Mouse (Mus musculus): ENCODE data around the gene Tex264.
"Not testable (repeated sequence)": the region's sequence is repeated elsewhere in the genome, so short reads cannot be mapped to it uniquely, and the experiment has no call there.

Gene Tex264

DNA sequence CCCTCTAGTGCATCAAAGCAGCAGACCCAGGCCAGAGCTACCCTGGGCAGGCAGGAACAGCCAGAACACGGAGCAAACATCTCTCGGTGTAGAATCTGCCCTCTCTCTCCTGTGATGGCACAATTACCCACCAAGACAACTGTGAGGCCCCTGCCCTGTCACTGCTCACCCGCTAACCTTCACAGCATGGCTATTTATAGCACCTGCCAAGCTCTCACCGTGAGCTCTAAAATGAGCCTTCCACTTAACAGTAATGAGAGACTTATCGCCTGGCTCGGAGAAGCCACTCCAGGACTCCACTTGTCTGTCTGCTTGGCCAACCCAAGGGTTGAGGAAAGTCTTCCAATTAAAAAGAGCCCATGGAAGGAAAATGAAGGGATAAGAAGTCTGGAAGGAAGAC, 22.5 kb downstream of the Tex264 start:
- DNase-seq: no peak

DNA sequence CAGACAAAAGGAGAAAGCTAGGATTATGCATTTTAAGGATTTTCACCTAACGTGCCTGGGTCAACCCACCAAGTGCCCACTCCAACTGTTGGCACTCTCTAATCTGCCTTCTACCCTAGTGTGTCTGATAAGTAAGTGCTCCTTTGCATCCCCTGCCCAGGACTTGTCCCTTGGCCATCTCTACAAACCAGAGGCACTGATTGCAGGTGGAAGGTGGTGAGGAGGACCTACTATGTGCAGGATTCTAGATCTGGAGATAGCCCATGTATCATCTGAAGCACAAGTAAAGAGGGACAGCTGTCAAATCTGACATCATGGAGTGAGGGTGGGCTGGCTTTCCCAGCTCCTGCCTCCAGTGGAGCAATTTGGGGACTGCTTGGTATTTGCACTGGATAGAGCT, 25.8 kb downstream of the Tex264 start:
- DNase-seq: no peak

DNA sequence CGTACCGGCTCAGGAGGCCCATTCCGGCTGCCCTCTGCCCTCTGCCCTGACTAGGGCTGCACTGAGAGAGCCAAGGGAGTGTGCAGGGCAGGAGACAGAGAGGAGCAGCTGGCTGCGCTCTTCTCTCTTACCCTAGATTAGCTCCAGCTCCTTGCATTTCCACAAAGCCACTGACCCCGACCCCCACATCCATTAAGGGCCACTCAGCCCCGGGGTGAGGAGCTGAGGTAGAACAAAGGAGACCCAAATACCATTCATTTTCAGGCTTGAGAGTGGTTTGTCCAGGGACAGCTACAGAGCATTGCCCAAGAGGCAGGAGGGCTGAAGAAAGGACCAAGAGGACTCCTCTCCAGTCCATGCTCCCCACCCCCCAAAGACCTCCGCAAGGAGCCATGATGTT, 26.3 kb downstream of the Tex264 start:
- DNase-seq: no peak

DNA sequence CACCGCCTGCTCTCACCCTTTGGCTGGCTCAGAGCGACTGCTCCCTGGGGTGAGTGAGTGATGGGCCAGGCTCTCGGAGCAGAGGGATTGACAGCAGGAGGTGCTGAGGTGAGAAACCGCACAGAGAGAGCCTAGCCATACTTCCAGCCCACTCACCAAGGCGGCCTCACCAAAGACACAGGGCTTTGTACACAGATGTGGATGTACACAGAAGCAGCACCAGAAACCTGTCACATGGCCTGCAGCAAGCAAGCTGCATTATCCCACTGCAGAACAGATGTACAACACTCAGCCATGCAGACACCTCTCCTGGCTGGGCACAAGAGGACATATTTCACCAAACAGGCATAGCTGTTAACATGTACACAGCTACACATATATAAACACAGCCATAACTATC, 28.1 kb downstream of the Tex264 start:
- peak; percentile 35 to 45 for DNase-seq

DNA sequence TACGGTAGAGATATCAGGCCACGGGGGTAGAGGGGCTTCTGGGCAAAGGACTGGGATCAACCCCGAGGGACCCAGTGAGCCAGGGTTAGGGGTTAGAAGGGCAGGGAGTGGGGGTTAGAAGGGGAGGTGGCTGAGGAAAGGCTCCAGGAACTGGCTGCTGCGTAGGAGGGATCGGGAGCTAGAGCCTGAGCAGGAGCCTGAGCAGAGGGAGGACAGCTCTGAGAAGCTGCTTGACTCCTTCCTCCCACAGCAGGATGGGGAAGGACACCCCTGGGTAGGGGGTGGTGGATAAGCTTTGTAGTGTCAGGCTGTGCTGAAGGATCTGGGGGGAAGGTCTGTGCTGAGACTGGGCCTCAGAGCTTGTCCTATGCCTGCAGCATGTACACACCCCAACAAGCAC, 28.9 kb downstream of the Tex264 start:
- no peak for DNase-seq

DNA sequence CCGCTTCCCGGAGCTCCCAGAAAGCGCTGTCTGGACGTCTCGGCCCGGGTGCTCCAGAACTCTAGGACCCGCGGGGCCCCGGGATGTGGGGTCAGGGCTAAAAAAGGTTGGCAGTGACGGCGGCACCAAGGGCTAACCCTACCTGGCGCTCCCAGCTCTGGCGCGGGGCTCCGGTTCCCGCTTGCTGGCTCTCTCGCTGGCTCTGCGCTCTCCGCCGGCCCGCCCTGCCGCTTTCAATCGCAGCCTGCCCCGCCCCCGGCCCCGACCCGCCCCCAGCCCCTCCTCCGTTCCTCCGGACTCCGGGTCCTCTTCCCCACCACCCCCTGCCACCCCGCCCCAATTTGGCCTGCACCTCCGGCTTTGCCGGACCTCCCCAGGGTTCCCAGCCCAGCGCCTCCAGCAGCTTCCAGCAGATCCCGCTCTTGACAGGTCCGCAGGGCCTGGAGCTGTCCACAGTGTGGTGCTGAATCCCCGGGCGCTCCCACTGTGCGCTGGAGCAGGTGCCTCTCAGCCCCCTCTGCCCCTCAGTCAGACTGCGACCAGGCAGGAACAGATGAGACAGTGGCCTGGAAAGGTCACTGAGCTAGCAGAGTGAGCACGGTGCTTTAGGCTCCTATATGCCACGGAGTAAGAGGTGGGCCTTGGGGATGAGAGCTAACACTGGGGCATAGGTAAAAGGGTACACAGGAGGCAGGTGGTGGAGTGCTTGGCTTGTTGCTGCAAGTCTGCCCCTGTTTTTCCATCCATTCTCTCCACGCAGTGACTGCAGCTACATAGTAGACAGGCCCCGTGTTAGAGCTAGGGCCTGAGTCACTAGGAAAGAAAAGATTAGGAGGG, 29.6 kb downstream of the Tex264 start, which contains the start of gene Grm2:
TSS of gene Grm2 (minus strand) at position 199 of the 837 bp plus-strand sequence.
- DNase-seq: peak; percentile 56 to 65

DNA sequence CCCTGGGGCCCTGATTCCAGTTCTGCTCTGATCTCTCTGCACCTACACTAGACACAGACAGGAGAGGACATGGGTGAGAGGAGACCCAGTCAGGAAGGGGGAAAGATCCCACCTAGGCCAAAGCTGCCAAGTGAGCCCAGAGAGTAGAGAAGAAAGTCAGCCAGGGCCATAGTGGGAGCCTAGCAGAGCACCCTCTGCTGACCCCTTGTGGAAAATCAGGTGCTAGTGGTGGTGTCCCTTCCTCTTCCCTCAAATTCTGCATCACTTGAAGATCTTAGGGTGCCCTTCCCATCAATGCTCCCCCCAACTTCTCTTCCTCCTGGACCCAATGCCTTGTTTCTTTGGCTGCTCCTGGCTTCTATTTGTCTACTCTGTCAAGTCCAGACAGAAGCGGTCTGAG, 33.0 kb downstream of the Tex264 start:
- peak; percentile 50 to 55 for DNase-seq

DNA sequence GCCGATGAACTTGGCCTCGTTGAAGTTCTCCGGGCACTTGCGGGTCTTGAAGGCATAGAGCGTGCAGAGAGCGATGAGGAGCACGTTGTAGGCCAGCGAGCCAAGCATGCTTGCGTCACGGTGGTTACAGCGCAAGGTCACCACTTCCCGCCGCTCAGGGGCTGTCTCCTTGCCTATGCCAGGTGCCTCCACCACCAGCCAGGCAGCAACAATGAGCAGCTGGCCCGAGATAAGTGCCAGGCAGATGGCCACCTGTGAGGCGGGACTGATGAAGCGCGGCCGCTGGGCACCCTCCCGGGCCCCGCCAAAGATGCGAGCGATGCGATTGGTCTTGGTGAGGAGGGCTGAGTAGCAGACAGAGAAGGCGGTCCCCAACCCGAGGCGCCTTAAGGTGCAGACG, 38.5 kb downstream of the Tex264 start:
- peak; percentile 37 to 45 for DNase-seq

DNA sequence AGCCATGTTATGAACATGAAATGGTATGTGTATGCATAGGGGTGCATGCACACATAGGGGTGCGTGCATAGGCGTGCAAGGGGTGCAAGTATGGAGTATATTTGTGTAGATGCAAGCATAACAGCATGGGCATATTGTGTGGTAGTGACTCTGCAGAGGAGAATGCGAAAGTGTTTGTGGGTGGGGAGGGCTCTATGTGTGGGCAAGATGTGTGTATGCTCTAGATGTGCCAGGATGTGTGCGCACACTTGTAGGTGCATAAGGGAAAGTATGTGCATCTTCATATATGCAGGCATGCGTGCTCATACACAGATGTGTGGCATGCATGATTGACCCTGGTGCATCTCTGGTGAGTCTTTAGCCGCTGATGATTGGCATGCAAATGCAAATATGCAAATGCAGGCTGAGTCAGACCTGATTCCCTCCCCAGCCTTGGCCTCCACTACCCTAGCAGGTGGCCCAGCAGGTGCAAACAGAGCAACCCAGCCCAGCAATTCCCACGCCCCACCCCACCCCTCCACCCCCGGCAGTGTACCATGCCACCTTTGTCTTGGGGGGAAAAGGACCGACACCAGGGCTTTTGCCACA, 39.9 kb downstream of the Tex264 start:
- no peak for DNase-seq

DNA sequence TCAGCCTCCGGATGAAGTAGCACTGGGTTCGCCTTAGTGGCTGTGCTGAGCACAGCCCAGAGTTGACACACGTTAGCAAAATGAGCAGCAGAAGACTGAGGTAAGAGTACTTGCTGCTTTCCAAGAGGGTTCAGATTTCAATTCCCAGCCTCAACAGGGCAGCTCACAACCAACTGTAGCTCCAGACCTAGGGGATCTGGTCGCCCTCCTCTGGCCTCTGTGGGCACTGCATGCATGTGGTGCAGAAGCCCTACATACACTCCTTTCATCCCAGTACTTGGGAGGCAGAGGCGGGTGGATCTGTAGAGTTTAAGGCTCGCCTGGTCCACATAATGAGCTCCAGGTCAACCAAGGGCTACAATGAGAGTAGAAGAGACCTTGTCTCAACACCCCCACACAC, 41.9 kb downstream of the Tex264 start:
- DNase-seq: peak; percentile 33 to 56

DNA sequence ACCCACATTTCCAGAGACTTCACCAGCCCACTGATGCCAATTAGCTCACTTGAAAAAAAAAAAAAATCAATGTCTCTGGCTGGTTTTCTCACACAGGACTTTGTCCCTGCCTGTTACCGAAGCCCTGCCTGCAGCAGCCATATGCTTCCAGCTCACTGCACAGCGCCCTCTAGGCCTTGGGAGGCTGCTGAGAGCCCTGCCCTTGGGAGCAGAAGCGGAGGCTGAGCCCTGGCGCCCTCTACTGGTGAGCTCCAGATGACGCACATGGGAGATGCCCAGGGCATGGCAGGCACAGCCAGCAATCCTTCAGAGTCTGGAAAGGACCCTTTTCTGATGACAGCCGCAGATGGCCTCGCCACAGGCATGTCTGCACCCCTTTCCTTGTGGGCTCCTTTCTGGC, 42.6 kb downstream of the Tex264 start:
- DNase-seq: peak; percentile 91 to 92

DNA sequence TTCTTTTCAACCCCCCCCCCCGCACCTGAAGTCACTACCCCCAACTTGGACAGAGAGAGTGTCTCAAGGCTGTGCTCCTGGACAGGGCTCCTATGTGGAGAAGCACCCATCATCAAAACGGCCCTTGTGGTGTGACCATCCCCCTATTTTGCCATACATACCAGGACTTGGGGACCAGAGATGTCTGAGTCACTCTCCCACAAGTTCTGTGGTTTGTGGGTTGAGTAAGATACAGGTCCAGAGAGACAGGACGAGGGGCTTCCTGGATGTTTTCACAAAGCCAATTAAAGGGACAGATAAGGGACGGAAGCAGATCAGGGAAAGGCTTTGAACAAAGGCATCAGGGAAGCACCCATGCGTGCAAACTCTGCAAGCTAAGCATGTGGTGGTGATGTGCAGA, 44.4 kb downstream of the Tex264 start:
- no peak for DNase-seq

DNA sequence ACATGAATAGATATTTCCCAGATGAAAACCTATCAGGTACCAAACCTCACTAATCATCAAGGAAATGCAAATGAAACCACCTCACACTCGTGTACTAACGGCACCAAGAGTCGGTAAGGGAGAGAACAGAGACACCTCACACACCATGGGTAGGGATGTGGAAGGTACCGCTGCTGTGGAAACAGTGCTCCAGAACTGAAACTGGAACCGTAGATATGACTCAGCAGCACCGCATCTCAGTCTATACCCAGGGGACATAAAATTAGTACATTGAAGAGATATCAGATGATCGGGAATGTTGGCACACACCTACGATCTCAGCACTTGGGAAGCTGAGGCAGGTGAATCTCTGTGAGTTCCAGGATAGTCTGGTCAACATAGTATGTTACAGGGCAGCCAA, 47.6 kb downstream of the Tex264 start:
- no peak for DNase-seq

DNA sequence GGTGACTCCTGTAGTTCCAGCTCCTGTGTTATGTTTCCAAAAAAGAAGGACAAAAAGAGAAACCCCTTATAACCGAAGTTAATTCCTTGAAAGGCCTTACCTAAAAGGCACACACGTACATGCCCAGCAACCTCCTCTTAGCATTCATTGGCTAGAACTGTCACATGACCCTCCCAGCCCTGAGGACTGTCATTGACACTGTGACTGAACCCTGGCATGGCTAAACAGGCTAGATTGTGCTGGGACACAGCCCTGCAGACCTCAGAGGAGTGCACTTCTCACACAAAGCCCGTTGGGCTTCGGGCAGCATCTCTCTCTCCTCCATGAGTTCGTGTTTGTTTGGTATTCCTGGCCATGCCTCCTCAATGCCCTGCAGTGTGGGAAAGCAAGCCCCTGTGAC, 53.5 kb downstream of the Tex264 start:
- DNase-seq: no peak

DNA sequence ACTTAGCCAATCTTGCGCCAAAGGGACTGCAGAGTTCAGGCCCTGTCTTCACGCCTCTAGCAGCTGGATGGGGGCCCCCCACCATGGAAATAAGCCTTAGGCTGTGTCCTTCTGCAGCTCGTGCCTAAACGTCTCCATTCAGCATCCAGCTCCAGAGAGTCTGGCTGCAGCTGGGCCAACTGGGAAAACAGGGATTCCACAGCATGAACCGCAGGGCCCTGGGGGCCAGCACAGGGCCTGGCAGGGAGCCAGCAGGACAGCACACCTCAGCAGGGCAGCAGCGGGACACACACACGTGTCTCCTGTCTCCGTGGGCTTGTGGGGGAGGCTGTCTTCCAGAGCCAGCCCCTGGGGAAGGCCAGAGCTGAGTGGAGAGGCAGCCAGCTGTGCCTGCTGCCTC, 57.9 kb downstream of the Tex264 start:
- not testable (repeated sequence) for DNase-seq

DNA sequence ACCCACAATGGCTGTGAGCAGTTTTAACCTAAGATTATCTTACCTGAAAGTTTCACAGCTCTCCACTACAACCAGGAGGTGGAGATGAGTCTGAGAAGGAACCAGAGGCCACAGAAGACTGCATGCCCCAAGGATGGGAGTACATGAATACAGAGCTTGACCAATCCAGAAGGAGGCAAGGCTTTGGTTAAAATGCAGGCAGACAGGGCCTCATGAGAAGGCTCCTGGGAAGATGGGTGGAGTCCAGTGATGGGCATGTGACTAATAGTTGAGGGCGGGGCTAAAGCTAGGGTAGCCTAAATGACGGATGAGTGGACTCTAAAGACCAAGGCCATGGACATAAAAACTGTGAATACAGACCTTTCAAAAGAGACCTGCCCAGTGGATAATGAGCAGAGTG, 59.4 kb downstream of the Tex264 start, which contains the start of gene Iqcf6:
TSS of gene Iqcf6 (plus strand) at position 301 of the 400 bp plus-strand sequence.
- no peak for DNase-seq

DNA sequence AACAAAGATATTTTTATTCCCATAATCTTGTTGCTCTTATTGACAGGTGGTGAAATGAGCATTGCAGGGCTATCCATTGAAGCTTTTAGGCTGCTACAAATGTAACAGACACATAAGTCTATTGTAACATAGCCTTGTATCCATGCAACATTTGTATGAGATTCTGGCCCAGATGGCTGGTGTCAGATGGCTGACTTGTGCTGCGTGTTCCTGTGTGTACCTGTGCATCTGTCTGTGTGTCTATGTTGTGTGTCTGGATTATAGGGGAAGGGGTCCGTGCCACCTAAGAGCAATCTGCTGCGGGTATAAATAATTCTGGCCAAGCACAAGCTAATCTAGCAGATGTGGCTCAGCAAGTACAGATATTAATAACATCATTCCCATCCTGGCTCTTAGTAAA, 68.2 kb downstream of the Tex264 start:
- no peak for DNase-seq

DNA sequence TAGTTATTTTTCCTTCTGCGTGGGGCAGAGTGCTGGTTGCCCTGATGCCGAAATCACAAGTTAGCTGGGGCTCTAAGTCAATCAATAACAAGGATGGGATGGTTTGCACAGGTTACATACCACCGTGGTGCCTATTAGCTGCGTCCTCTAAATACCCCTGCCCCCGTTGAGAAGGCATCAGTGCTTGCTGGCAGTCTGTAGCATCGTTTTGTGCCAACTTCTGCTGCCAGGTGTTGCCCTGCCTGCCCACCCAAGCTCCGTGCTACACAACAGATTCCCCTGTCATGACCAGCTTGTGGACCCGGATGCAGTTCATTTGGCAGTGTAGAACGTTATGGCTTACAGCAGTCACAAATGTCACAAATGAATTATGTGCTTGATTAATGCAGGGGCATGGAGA, 69.4 kb downstream of the Tex264 start:
- DNase-seq: peak; percentile 58 to 59

DNA sequence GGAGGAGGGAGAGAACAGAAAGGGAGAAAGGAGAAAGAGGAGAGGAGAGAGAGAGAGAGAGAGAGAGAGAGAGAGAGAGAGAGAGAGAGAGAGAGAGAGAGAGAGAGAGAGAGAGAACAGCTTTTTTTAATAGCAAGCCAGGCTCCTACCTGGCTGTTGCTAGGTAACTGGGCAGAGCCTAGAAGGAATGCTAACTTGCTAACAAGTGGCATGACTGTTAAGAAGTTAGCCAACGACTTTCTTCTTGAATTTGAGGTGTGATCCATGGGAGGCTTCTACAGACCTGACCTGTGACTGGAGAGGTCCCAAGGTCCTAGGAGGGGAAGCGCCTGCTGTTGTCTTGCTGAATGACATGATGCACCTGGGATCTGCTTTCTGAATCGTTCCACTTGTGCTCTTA, 71.1 kb downstream of the Tex264 start:
- DNase-seq: no peak

DNA sequence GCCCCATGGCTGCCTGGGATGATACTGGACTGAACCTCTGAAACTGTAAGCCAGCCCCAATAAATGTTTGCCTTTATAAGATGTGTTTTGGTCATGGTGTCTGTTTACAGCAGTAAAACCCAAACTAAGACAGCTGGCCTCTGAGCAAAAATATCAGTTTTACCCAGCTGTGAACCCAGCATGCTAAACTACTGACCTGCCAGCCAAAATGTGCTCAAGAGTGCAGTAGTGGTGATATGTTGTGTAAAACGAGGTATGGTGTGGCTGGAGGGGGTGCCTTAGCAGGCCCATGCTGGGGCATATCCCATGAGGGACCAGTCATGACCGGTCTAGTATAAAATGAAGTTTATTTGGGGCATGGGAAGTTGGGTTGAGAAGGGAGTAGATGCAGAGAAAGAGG, 71.8 kb downstream of the Tex264 start:
- DNase-seq: no peak

DNA sequence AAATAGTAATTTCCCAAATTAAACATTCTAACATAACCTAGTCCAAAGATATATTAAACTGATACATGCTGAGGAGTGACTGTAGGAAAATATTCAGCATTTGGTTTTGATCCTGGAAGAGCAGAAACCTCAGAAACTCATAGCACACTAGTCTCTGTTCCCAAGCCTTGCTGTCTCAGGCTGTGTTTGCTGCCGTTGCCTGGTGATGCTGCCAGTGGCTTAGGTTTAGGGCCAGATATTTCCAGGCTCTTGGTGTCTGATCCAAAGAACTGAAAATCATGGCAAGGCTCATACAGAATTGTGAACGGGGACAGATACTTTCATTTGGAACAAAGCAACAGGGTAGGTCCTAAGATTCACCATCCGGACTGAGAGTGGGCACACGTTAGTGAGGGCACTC, 75.0 kb downstream of the Tex264 start:
- DNase-seq: no peak
